Mouse (Mus musculus) bone marrow macrophage, adult 2 months (primary cell): ENCODE measurements around the gene Ift140. TPM values are rescaled to one million over a fixed set of nuclear protein-coding genes. Genes with fewer than 3 reads are reported as not detected.

ENCODE experiments used
- H3K27ac ChIP-seq: 2 replicates; pipeline ENCODE4 v1.5.1; 2012; ENCODE audit warnings: low read depth, low read length; ENCODE audit not compliant: insufficient read depth
- H3K4me1 ChIP-seq: 2 replicates; pipeline ENCODE4 v1.6.1; 2012; ENCODE audit warnings: low read length; ENCODE audit not compliant: control insufficient read depth, insufficient read depth
- H3K4me3 ChIP-seq: 2 replicates; pipeline ENCODE4 v1.5.1; 2012; ENCODE audit warnings: mild to moderate bottlenecking, low read length, moderate library complexity; ENCODE audit not compliant: insufficient read depth
- CTCF ChIP-seq: IDR thresholded peaks from 2 replicates; pipeline ENCODE4 v1.5.1; 2012; ENCODE audit warnings: low read depth, mild to moderate bottlenecking, low read length, moderate library complexity
- POLR2A ChIP-seq: IDR thresholded peaks from 2 replicates; pipeline ENCODE4 v1.6.1; 2012; ENCODE audit warnings: mild to moderate bottlenecking, low read depth, low read length, borderline replicate concordance
- polyA plus RNA-seq: library from polyadenylated mRNA; stranded (reverse); fragments of >200 nt; gene quantifications from 2 replicates; pipeline ENCODE4 v1.2.4, GENCODE M21; 2012; ENCODE audit not compliant: missing spikeins, insufficient read depth, insufficient read length

Ift140 gene
- 16.8 and 20.4 TPM in 2 replicates for polyA plus RNA-seq

DNA sequence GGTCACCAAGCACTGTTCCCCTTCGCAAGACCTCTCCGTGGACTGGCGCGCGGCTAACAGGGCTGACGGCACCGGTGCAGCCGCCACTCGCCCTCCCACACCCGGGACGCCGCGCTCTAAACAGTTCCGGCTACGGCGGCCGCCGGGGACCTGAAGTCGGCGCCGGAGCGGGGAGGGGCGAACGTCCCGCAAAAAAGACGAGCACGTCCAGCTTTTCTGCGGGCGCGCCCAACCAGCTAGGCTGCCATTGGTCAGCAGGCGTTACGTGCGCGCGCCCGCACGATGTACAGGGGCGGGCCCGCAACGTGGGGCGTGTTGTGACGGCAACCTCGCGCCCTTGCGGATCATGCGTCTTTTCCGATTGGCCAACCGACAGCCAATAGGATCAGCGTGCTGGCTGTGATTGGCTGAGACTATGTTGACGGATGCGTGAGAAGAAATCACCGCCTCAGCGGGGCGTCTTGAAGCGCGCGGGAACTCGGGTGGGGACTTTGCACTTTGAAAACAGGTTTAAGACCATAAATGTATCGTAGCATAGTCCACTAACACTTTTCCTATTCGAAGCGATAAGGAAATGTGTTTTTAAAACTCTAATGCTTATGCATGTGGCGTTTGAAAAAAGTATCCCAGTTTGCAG is at the start of gene Ift140, which contains the start of gene Cramp1l:
TSS of gene Ift140 (plus strand) at position 431 of the 637 bp plus-strand sequence.
TSS of gene Cramp1l (minus strand) at position 134 of the 637 bp plus-strand sequence.
- Histone ChIP-seq H3K4me3 (peak within 1 kb of the TSS; percentile 85), H3K27ac (peak within 1 kb of the TSS; percentile 53), H3K4me1 (peaks cover 11% of the 10 kb centered on the region)
- no peak for TF ChIP-seq CTCF
- TF ChIP-seq POLR2A = no peak

DNA sequence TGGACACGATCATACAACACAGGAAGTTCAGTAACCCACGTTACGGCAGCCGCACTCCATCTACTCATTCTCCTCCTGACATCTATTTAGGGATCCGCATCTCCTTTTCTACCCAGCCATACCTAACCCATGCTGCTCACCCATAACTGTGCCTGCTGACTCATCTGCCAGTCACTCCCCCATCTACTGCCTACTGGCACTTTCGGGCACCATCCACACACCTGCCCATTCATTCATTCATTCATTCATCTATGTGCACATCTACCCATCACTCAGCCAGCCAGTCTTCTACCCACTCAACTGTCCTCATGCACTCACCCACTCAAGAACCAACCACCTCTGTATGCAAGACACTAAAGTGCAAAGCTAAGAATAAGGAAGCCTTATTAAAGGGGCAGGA is 28.7 kb upstream of the Ift140 start:
- Histone ChIP-seq H3K27ac (no peak overlapping the region), H3K4me1 (no peaks in the 10 kb centered on the region), H3K4me3 (no peak overlapping the region)
- no peak for TF ChIP-seq CTCF
- TF ChIP-seq POLR2A = no peak

DNA sequence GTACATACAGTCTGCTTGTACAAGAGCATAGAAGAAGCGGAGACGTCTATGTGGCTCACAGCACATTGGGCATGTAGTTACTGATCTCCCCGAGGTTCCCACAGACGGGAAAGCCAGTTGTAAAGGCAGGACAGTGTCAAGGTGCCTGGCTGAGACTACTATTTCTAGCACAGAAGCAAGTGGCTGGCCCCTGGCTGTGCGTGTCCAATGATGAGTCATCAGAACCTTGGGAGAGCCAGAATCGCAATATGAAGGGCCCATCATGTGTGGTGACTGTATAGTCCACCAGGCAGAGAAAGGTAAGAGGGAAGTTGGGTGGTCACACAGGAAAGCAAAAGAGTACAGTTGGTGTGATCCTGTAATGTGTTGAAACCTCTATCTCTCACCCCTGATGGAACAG is 21.2 kb upstream of the Ift140 start:
- no peak overlapping the region for H3K4me3 ChIP-seq
- H3K27ac ChIP-seq = no peak overlapping the region
- TF ChIP-seq POLR2A (no peak), CTCF (no peak)
- peaks cover 4% of the 10 kb centered on the region for H3K4me1 ChIP-seq

DNA sequence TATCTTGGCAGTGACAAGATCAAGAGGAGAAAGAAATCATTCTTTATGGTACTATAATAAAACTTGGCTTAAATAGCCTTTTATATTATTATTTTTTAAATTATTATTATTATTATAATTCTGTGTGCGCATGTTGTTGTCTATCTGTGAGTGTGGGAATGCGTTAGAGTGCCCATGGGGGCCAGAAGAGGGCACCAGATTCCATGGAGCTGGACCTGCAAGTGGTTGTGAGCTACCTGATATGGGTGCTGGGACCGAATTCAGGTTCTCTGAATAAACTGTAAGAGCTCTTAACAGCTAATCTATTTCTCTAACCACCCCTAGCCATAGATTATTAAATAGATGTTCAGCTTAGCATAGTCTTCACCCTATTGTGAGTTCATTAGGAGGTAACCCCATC is 10.8 kb upstream of the Ift140 start:
- no peak overlapping the region for H3K27ac ChIP-seq
- no peaks in the 10 kb centered on the region for H3K4me1 ChIP-seq
- no peak overlapping the region for H3K4me3 ChIP-seq
- TF ChIP-seq POLR2A (no peak), CTCF (no peak)

DNA sequence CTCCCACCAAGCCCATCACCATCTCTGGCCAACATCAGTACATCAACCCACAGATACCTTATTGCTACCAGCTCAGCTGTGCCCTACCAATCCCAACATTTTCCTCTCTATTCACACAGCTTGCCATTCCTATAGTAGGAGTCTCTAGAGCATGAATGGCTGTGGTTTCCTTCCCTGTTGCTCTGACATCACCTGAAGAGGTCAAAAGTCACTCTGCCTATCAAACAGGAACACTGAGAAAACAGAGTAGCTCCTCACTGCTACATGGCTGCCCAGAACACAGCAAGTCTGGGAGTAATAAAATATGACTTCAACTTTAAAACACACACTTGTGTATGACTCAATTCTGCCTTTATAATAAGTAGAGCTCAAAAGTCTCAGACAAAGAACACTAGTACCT is 8.4 kb upstream of the Ift140 start:
- H3K27ac ChIP-seq = no peak overlapping the region
- TF ChIP-seq CTCF (no peak), POLR2A (no peak)
- no peak overlapping the region for H3K4me3 ChIP-seq
- H3K4me1 ChIP-seq = peaks cover 5% of the 10 kb centered on the region

DNA sequence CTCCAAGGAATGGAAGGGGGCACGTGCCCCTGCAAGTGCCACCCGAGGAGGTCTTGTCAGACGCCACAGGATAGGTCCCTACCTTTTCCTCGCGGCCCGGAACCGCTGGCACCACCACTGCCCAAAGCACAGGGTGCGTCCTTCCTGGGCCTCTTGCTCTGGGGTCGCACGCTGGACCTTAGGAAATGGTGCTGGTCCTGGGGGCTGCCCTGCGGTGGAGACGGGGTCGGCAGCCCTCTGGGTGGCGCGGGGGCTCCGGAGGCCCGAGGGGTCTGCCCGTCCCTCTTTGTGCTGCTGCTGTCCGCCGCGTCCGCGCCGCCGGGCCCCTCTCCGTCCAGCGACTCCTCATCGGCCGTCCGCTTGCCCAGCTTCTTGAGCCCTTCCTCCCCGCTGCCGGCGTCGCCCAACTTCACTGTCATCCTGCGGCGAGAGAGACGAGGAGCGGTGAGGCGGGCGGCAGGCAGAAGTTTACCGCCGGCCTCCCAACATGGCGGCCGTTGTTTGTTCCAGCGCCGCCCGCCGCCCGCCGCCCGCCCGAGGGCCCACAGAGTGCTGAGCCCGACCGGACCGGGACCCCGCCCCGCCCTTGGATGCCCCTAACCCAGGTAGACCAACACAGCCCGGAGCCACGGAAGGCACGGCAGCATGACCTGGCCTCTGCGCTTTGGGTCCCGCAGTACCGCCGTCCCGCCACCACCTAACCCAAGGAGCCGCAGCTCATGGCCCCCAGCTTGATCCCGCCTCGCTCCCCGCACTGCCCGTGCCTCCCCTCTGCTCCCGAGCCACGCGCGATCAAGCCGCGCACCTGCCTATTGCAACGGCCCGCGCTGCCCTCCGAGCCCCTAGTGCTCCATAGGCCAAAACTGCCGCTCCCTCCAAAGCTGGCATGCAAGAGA is 2.0 kb upstream of the Ift140 start:
- Histone ChIP-seq H3K4me1 (peaks cover 11% of the 10 kb centered on the region), H3K4me3 (peak overlapping the region; percentile 85), H3K27ac (peak overlapping the region; percentile 44)
- no peak for TF ChIP-seq CTCF
- no peak for TF ChIP-seq POLR2A

DNA sequence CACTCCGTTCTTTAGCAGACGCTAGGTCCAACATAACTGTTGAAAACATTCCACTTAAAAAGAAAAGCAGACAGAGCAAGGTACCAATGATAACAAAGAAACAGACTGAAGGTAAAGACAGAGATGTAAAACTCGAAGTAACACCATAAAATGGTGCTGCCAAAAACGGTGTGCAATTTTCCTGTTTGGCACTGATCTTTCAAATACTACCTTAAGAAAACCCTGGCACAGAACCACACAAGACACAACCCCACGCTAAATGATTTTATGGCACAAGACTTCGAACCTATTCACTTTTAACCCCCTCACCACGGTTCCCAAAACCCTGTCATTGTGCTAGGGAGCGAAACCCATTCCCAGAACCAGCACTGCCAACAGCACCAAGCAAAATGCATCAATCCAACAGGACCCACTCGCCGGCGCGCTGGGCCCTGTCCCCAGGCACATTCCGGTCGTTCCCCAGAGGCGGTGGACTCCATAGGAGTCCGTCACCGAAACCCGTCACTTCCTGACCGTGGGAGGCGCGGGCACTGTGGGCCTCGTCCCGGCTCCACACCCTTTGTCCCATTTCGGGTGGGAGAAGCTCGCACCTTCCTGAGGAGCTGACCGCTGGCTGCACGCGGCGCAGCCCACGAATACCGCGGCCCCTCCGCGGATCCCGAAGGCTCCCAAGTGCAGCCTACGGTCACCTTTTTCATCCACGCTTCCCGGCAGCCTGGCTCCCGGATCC is 879 bp upstream of the Ift140 start:
- Histone ChIP-seq H3K27ac (peak overlapping the region; percentile 44), H3K4me3 (peak overlapping the region; percentile 85), H3K4me1 (peaks cover 11% of the 10 kb centered on the region)
- TF ChIP-seq POLR2A (no peak), CTCF (no peak)

DNA sequence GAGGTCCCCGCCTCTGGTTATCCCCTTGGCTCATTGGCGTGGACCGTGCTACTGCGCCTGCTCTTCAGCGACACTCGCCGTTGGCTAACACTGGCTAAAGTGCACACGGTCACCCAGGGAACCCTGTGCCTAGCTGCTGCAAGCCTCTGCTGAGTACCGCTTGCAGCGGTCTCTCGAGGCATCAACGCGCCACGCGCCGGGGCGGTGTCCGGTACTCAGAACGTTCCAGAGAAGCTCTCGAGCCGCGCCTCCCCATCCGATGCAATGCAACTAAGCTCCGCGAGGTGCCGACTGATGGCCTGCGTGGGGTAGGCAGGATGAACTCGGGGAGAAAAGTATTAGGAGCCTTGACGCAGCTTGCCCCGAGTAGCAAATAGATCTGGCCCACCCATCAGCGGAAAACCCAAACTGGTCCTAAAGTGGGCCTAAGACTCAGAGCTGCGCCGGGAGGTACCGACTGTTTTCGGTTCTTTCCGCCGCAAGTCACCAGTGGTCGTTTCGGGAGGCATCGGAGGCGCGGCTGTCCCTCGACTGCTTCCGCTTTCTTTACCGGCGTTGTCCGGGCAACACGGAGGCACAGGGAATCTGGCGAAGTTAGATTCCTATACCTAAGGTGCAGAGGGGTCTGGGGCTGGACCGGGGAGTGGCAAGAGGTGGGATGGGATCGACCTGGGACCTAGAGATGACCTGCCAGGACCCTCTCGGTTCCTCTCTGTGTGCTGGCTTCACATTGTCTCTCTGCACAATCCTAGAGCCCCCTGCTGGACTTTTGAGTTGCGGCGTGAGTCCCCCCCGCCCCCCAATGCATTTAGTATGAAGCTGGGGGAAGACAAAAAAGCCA is 627 bp downstream of the Ift140 start:
- peak overlapping the region; percentile 53 for H3K27ac ChIP-seq
- peak overlapping the region; percentile 76 for H3K4me3 ChIP-seq
- peaks cover 11% of the 10 kb centered on the region for H3K4me1 ChIP-seq
- TF ChIP-seq CTCF (peak; percentile 75), POLR2A (no peak)

DNA sequence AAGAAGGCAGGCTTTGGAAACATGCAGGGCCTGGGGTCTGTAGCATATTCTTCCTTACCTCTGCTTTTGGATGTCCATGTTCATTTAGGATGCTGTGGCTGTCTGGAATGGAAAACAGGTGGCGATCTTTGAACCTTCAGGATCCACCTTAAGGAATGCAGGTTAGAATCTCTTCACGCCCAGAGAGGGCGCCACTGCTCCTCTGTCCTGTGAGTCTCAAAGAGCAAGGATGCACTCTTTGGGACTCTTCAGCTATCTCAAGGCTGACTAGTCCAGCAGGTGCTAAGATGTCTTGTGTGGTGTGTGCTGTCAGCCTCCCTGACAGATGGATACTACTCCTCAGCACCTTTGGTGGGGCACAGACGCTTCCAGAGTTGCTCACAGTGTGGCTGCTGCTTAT is 20.3 kb downstream of the Ift140 start:
- Histone ChIP-seq H3K4me1 (no peaks in the 10 kb centered on the region), H3K4me3 (no peak overlapping the region), H3K27ac (no peak overlapping the region)
- TF ChIP-seq CTCF (peak; percentile 49; the same call in 1 of the 2 replicates), POLR2A (no peak)
